Mouse (Mus musculus) cerebellum, adult (tissue): ENCODE results near the gene Ift22.

Experiments used
- ATAC-seq: cut with Nextera tagmentation; 2 replicates; pipeline ENCODE4 v1.9.2; 2017; ENCODE audit warnings: mild to moderate bottlenecking, moderate library complexity, mixed read lengths; ENCODE audit not compliant: insufficient number of reproducible peaks, low FRiP score, low TSS enrichment

Gene Ift22

GRCm38 (mm10) chr5:136907991-136908857, at the start of gene Ift22:
TSS of gene Ift22 (plus strand) at chr5:136908150.
- peak; percentile 96 for ATAC-seq

GRCm38 (mm10) chr5:136861191-136861940, 46.6 kb upstream of the Ift22 start:
- ATAC-seq: no peak

- ATAC-seq: no peak
Measured at GRCm38 (mm10) chr5:136862806-136863205, 45.1 kb upstream of the Ift22 start.

GRCm38 (mm10) chr5:136863276-136863675, 44.7 kb upstream of the Ift22 start:
- ATAC-seq: no peak

GRCm38 (mm10) chr5:136863961-136864674, 43.8 kb upstream of the Ift22 start:
- no peak for ATAC-seq

GRCm38 (mm10) chr5:136867706-136868105, 40.2 kb upstream of the Ift22 start:
- ATAC-seq: no peak

GRCm38 (mm10) chr5:136869451-136870114, 38.4 kb upstream of the Ift22 start:
- no peak for ATAC-seq

- ATAC-seq: no peak
Measured at GRCm38 (mm10) chr5:136872417-136872816, 35.5 kb upstream of the Ift22 start.

GRCm38 (mm10) chr5:136874271-136874670, 33.7 kb upstream of the Ift22 start:
- no peak for ATAC-seq

GRCm38 (mm10) chr5:136880101-136880500, 27.8 kb upstream of the Ift22 start:
- no peak for ATAC-seq

- ATAC-seq: no peak
Measured at GRCm38 (mm10) chr5:136881380-136882009, 26.5 kb upstream of the Ift22 start.

- no peak for ATAC-seq
Measured at GRCm38 (mm10) chr5:136882055-136882787, 25.7 kb upstream of the Ift22 start.

GRCm38 (mm10) chr5:136882788-136883439, 25.0 kb upstream of the Ift22 start, which contains the start of gene Col26a1:
TSS of gene Col26a1 (minus strand) at chr5:136883209.
- ATAC-seq: no peak

- no peak for ATAC-seq
Measured at GRCm38 (mm10) chr5:136886957-136887356, 21.0 kb upstream of the Ift22 start.

- ATAC-seq: no peak
Measured at GRCm38 (mm10) chr5:136888539-136889355, 19.2 kb upstream of the Ift22 start.

GRCm38 (mm10) chr5:136894840-136895528, 13.0 kb upstream of the Ift22 start:
- ATAC-seq: no peak

GRCm38 (mm10) chr5:136895529-136895963, 12.4 kb upstream of the Ift22 start:
- ATAC-seq: no peak
